Mouse (Mus musculus): ENCODE measurements around the gene Fars2. TPM values are rescaled to one million over a fixed set of nuclear protein-coding genes. Genes with fewer than 3 reads are reported as not detected.

The Fars2 gene
- total RNA-seq, 2 experiments from 2014 or later, result 29.5 to 31.5 TPM

DNA sequence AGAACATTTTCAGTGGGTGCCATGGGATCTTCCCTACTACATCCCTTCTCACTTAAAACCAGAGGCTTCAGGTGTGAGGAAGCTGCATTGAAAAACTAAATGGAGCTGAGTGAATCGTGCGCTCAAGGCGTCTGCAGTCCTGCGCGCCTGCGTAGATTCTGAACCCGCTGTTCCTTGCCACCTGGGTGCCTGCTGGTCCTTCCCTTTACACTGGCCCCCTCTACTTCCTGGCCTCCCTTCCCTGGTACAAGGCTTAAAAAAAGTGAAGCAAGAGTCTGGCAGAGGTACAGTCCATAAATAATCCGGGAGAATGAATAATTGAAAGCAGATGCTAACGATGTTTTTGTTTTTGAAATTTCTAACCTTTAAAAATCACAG lies 619.4 kb downstream of the Fars2 start:
- intact Hi-C loops (cut with DNase I), result loop anchor here (10.0 kb wide), 1 partner anchor 722 kb away; no protein-coding TSS in a partner anchor

DNA sequence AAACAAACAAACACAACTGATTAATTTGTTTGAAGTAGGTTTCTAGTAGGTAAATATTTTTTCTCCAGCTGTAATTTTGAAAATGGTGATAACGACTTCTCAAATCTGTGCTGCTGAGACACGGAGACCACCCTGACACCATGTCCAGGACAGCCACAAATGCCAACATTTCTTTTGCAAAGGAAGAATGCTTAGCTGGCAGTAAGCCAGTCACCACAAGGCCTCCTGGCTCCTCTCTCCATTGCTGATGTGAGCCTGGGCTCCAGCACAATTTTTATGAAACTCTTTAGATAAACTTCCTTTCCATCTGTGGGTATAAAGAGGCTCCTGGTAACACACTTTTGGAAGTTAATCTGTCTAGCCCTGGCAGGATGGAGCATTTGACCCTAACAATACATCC lies 632.8 kb downstream of the Fars2 start:
- DNase-seq, result peak; percentile 45
- intact Hi-C loops (cut with DNase I), result no loop called here

More for the DNA sequence above, 619.4 kb downstream of the Fars2 start:
- peak; percentile 41 for DNase-seq

DNA sequence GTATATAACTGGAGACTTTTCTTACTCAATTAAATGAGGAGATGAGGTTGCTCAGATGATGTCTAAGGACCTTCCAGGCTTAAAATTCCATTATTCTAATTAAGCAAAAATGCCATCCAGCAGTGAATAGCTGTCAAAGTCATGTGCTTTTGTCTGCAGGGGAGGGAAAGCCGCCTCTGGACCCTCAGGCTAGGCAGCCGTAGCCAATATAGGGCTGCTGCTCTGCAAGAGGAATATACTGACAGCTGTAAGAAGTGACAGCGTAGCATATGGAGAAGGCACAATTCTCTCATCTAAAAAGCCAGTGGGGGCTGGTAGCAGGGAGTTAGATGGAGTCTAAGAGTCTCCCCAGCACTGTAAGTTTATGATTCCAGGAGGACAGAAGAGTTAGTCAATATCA lies 634.6 kb downstream of the Fars2 start:
- intact Hi-C loops (cut with DNase I), result no loop called here
- DNase-seq, result peak; percentile 8

DNA sequence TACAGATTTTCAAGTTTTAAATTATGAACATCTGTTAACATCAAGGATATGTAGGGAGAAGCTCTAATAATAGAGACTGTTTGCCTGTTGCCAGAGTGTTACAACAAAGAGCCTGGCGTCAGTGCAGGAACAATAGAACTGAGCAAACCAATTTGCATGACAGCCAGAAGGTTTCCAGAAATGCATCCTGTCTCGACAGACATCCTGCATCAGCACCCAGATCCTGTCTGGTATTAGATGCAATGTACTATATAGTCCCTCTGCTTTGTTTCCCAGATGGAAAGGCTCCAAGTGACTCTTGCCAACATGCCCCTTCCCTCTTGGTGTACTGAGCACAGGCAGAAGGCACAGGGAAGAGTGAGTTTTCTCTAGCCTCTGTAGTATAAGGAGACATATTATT lies 649.6 kb downstream of the Fars2 start:
- peak; percentile 7 for DNase-seq
- intact Hi-C loops (cut with DNase I), result no loop called here

Other genes starting within 250 kb of the Fars2 start
- gene Rpp40, start 211.1 kb upstream of the Fars2 start, total RNA-seq (2021), result 1 to 10 TPM; 4.4 to 6.3 TPM
- gene Ppp1r3g, start 158.6 kb upstream of the Fars2 start, total RNA-seq (2021), result 1 to 10 TPM; 1.1 to 1.3 TPM
- 10 to 100 TPM; 17.3 to 19.9 TPM for gene Lyrm4, start 114 bp downstream of the Fars2 start, total RNA-seq (2021)

Measured in left cerebral cortex, postnatal 4 days (tissue).